Mouse (Mus musculus) kidney, adult 8-10 months (tissue): ENCODE results near the gene Erp27.
"Not testable (repeated sequence)": the region's sequence is repeated elsewhere in the genome, so short reads cannot be mapped to it uniquely, and the experiment has no call there.

Experiments
- DNase-seq, 2 experiments: peaks; one replicate each; pipeline ENCODE4 v3.0.0; 2022

Erp27 gene

GRCm38 (mm10) chr6:136903885-136904470, 18.0 kb downstream of the Erp27 start:
- no peak for DNase-seq

GRCm38 (mm10) chr6:136902527-136902926, 19.5 kb downstream of the Erp27 start:
- no peak for DNase-seq

GRCm38 (mm10) chr6:136901010-136901409, 21.0 kb downstream of the Erp27 start:
- no peak for DNase-seq

- no peak for DNase-seq
Observed at GRCm38 (mm10) chr6:136900369-136901009, 21.5 kb downstream of the Erp27 start.

GRCm38 (mm10) chr6:136898954-136899353, 23.0 kb downstream of the Erp27 start:
- no peak for DNase-seq

GRCm38 (mm10) chr6:136898222-136898621, 23.8 kb downstream of the Erp27 start:
- DNase-seq, result no peak

GRCm38 (mm10) chr6:136897789-136898188, 24.2 kb downstream of the Erp27 start:
- DNase-seq, result no peak

GRCm38 (mm10) chr6:136894532-136895339, 27.2 kb downstream of the Erp27 start:
- no peak for DNase-seq

GRCm38 (mm10) chr6:136892002-136892401, 30.0 kb downstream of the Erp27 start:
- no peak for DNase-seq

GRCm38 (mm10) chr6:136889554-136889953, 32.4 kb downstream of the Erp27 start:
- DNase-seq, result no peak

- DNase-seq, result no peak
Observed at GRCm38 (mm10) chr6:136889067-136889466, 32.9 kb downstream of the Erp27 start.

GRCm38 (mm10) chr6:136887854-136888253, 34.1 kb downstream of the Erp27 start:
- DNase-seq, result peak; percentile 42 to 63

GRCm38 (mm10) chr6:136884766-136885165, 37.2 kb downstream of the Erp27 start:
- not testable (repeated sequence) for DNase-seq

- DNase-seq, result no peak
Observed at GRCm38 (mm10) chr6:136883961-136884360, 38.0 kb downstream of the Erp27 start.

GRCm38 (mm10) chr6:136883431-136883915, 38.5 kb downstream of the Erp27 start:
- DNase-seq, result no peak

- DNase-seq, result no peak
Observed at GRCm38 (mm10) chr6:136881678-136882077, 40.3 kb downstream of the Erp27 start.

- DNase-seq, result no peak
Observed at GRCm38 (mm10) chr6:136875670-136876069, 46.3 kb downstream of the Erp27 start, which contains the start of gene Mgp. TSS of gene Mgp (minus strand) at chr6:136875823.

- no peak for DNase-seq
Observed at GRCm38 (mm10) chr6:136874599-136874998, 47.4 kb downstream of the Erp27 start.

GRCm38 (mm10) chr6:136868921-136869320, 53.1 kb downstream of the Erp27 start:
- DNase-seq, result no peak

GRCm38 (mm10) chr6:136866150-136866549, 55.8 kb downstream of the Erp27 start:
- no peak for DNase-seq

GRCm38 (mm10) chr6:136865360-136865759, 56.6 kb downstream of the Erp27 start:
- no peak for DNase-seq

GRCm38 (mm10) chr6:136861020-136861419, 61.0 kb downstream of the Erp27 start:
- DNase-seq, result no peak

- no peak for DNase-seq
Observed at GRCm38 (mm10) chr6:136858420-136858819, 63.6 kb downstream of the Erp27 start.

- peak in 1 of 2 experiments; percentile 36 for DNase-seq
Observed at GRCm38 (mm10) chr6:136857873-136858260, 64.1 kb downstream of the Erp27 start.
